Mouse (Mus musculus) testis, adult 2 months (tissue): ENCODE results near the gene Tshb. TPM values are rescaled to one million over a fixed set of nuclear protein-coding genes. Genes with fewer than 3 reads are reported as not detected.

Experiments used
- H3K27ac ChIP-seq: fragments of 200-500 bp; 2 replicates; pipeline ENCODE4 v1.5.1; 2012; ENCODE audit warnings: low read depth, low read length; ENCODE audit not compliant: control insufficient read depth, insufficient read depth
- H3K27me3 ChIP-seq: fragments of 200-500 bp; 2 replicates; pipeline ENCODE4 v1.6.1; 2012; ENCODE audit warnings: mild to moderate bottlenecking, low read length, moderate library complexity; ENCODE audit not compliant: control insufficient read depth, insufficient read depth
- H3K36me3 ChIP-seq: fragments of 200-500 bp; 2 replicates; pipeline ENCODE4 v1.6.1; 2012; ENCODE audit warnings: mild to moderate bottlenecking, low read length; ENCODE audit not compliant: control insufficient read depth, insufficient read depth
- H3K4me1 ChIP-seq: fragments of 200-500 bp; 2 replicates; pipeline ENCODE4 v1.6.1; 2012; ENCODE audit warnings: low read length; ENCODE audit not compliant: control insufficient read depth, insufficient read depth
- H3K4me3 ChIP-seq: fragments of 200-500 bp; 2 replicates; pipeline ENCODE4 v1.5.1; 2012; ENCODE audit warnings: low read depth, mild to moderate bottlenecking, low read length, moderate library complexity, mixed read lengths; ENCODE audit not compliant: control insufficient read depth
- CTCF ChIP-seq: fragments of 200-500 bp; IDR thresholded peaks from 2 replicates; pipeline ENCODE4 v1.5.1; 2012; ENCODE audit warnings: low read depth, mild to moderate bottlenecking, inconsistent platforms, low read length, moderate library complexity; ENCODE audit not compliant: control insufficient read depth, insufficient read depth, insufficient replicate concordance
- POLR2A ChIP-seq: fragments of 200-500 bp; IDR thresholded peaks from 2 replicates; pipeline ENCODE4 v1.6.1; 2012; ENCODE audit warnings: low read depth, mild to moderate bottlenecking, inconsistent platforms, low read length, moderate library complexity; ENCODE audit not compliant: control insufficient read depth
- polyA plus RNA-seq: library from polyadenylated mRNA; depleted of rRNA; stranded (reverse); fragments of >200 nt; gene quantifications from 2 replicates; pipeline ENCODE4 v1.2.3, GENCODE M21; 2012; rRNA removed

The Tshb gene
- polyA plus RNA-seq, 1 experiment, result 3.8 TPM

DNA sequence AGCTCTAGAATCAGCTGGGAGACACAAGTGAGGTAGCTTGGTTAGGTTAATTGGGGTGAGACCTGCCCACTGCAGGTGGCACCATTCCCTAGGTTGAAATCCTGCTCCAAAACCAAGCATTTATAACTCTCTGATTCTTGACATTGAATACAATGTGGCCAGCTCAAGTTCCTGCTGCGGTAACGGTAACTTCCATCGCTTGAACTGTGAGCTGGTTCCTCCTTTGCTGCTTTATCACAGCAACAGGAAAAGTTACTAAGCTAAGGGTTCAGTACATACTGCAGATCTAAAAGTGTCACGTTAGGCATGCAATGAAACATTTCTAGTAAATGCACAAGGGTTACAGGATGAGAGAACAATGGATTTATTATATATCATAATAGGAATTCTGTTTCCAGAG, 49.9 kb downstream of the Tshb start:
- no peak for TF ChIP-seq CTCF
- no peaks in the 10 kb centered on the region for H3K36me3 ChIP-seq
- no peak overlapping the region for H3K27ac ChIP-seq
- no peaks in the 10 kb centered on the region for H3K27me3 ChIP-seq
- peaks cover 14% of the 10 kb centered on the region for H3K4me1 ChIP-seq
- H3K4me3 ChIP-seq, result no peak overlapping the region

DNA sequence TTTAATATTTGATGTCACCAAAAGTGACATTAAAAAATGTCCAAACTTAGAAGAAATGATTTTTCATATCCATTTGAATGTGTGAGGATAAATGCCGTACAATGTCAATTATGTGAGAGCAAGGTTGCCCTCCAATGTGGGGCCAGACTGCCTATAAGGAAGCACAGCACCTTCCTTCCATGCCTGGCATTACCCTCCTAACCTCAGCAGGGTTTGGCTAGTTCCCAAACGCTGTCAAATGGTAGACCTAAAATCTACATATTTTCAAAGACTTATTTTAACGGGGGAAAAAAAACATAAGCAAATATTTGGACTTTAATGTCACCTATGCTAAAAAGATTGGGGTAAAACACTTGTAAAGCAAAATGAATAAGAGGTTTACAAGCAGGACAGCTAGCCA, 51.4 kb downstream of the Tshb start:
- Histone ChIP-seq H3K36me3 (no peaks in the 10 kb centered on the region), H3K27ac (no peak overlapping the region), H3K4me3 (no peak overlapping the region), H3K27me3 (no peaks in the 10 kb centered on the region), H3K4me1 (peaks cover 14% of the 10 kb centered on the region)
- TF ChIP-seq CTCF (no peak), POLR2A (no peak)

DNA sequence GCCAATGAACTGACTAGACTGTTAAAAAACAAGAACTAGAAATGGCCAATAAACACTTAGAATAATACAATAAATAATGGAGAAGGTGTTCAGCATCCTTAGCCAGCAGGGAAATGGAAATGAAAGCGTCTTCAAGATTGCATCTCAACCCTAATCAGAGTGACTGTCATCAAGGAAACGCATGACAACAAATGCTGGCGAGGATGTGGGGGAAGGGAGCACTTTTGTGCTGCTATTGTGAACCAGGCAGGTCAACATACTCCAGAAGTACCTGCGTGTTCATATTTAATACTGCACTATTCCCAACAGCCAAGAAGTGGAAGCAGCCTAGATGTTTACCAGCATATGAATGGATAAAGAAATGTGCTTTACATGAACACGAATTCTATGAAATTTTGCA, 53.1 kb downstream of the Tshb start:
- H3K4me3 ChIP-seq, result no peak overlapping the region
- H3K27me3 ChIP-seq, result no peaks in the 10 kb centered on the region
- H3K36me3 ChIP-seq, result no peaks in the 10 kb centered on the region
- H3K27ac ChIP-seq, result no peak overlapping the region
- H3K4me1 ChIP-seq, result peaks cover 7% of the 10 kb centered on the region
- TF ChIP-seq POLR2A (no peak), CTCF (no peak)

Other genes starting within 250 kb of the Tshb start
- gene Tspan2, start 48.2 kb downstream of the Tshb start, polyA plus RNA-seq, result 0.96 and 0.98 TPM in 2 replicates
- 28.9 and 33.5 TPM in 2 replicates for gene Sycp1, start 153.4 kb upstream of the Tshb start, polyA plus RNA-seq
- 0.40 and 0.43 TPM in 2 replicates for gene Nr1h5, start 181.4 kb upstream of the Tshb start, polyA plus RNA-seq
- gene Sike1, start 213.0 kb upstream of the Tshb start, polyA plus RNA-seq, result 10.2 and 16.3 TPM in 2 replicates
- gene Csde1, start 237.7 kb upstream of the Tshb start, polyA plus RNA-seq, result 86.3 and 110 TPM in 2 replicates